Mouse (Mus musculus) E14TG2a.4 (cell line): ENCODE measurements at regions not wholly inside any gene's neighbourhood (a gene's known extent, or its start where the extent isn't known, plus 50 kb on each side); places are given as distances from the start of the nearest gene placed in this dataset.

Source experiments
- CTCF ChIP-seq: conservative IDR thresholded peaks from 2 replicates; pipeline ENCODE4 v1.5.1; 2014; ENCODE audit warnings: low read length
- NANOG ChIP-seq: IDR thresholded peaks from 2 replicates; pipeline ENCODE4 v1.6.1; 2014; ENCODE audit warnings: borderline replicate concordance, low read length, mixed read lengths
- POU5F1 ChIP-seq: IDR thresholded peaks from 2 replicates; pipeline ENCODE4 v1.6.1; 2014; ENCODE audit warnings: low read length, borderline replicate concordance

DNA sequence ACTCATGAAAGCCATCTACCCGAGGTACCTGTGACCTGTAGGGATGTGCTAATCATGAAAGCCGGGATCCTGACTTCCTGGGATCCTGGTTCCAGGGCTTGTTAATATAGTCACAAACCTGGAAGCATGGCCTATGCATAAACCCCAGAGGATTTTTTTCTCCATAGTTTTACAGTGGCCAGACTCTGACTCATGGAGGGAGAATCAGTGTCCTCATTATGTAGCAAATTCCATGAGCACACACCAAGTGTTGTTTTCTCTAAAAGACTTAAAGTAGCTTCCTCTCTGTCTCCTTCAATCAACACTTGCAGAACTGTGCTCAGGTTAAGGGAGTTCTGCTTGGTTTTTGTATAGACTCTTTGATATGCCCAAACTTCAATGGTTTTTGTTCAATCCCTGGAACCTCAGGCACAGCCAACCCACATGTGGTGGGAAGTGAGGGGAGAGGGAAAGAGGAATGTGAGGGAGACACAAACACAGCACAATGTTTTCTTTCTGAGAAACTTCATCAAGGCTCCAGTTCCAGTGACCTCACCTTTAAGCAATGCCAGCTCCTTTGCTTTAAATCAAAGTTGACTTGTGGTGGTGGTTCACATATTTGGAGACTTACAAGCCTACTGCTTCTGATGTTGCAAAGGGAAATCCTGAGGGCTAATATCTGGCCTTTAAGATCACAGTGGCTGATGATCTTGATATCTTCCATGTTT lies 488.6 kb upstream of the Pappa start:
- TF ChIP-seq CTCF = no peak
- no peak for TF ChIP-seq NANOG
- no peak for TF ChIP-seq POU5F1
